Mouse (Mus musculus) adipocyte (in vitro differentiated cells): ENCODE measurements at regions not wholly inside any gene's neighbourhood (a gene's known extent, or its start where the extent isn't known, plus 50 kb on each side); places are given as distances from the start of the nearest gene placed in this dataset.
A peak's percentile ranks its signal among the peaks of the same experiment; 100 is the strongest.

ENCODE experiments used
- DNase-seq: peaks from one replicate; pipeline ENCODE4 v3.0.0-alpha.2; 2016; ENCODE audit warnings: low spot score

GRCm38 (mm10) chr10:17203416-17204110 lies 519.5 kb upstream of the Cited2 start:
- no peak for DNase-seq

- DNase-seq, result no peak
Measured at GRCm38 (mm10) chr10:17204153-17204552, 518.9 kb upstream of the Cited2 start.

GRCm38 (mm10) chr10:17212551-17213309 lies 510.3 kb upstream of the Cited2 start:
- DNase-seq, result peak; percentile 35

GRCm38 (mm10) chr10:17213310-17214064 lies 509.5 kb upstream of the Cited2 start:
- DNase-seq, result no peak

- DNase-seq, result no peak
Measured at GRCm38 (mm10) chr10:17214065-17214440, 509.0 kb upstream of the Cited2 start.

- no peak for DNase-seq
Measured at GRCm38 (mm10) chr10:17215029-17215428, 508.0 kb upstream of the Cited2 start.

GRCm38 (mm10) chr10:17221495-17221894 lies 501.5 kb upstream of the Cited2 start:
- DNase-seq, result no peak

- DNase-seq, result no peak
Measured at GRCm38 (mm10) chr10:17225727-17226126, 497.3 kb upstream of the Cited2 start.

- no peak for DNase-seq
Measured at GRCm38 (mm10) chr10:17230040-17230818, 492.8 kb upstream of the Cited2 start.

GRCm38 (mm10) chr10:17235955-17236650 lies 486.9 kb upstream of the Cited2 start:
- DNase-seq, result no peak

GRCm38 (mm10) chr10:17236761-17237160 lies 486.3 kb upstream of the Cited2 start:
- DNase-seq, result no peak

- no peak for DNase-seq
Measured at GRCm38 (mm10) chr10:17237463-17237862, 485.6 kb upstream of the Cited2 start.

GRCm38 (mm10) chr10:17237918-17238850 lies 484.8 kb upstream of the Cited2 start:
- DNase-seq, result no peak

- no peak for DNase-seq
Measured at GRCm38 (mm10) chr10:17248270-17248669, 474.7 kb upstream of the Cited2 start.

GRCm38 (mm10) chr10:17253040-17253439 lies 470.0 kb upstream of the Cited2 start:
- peak; percentile 12 for DNase-seq

GRCm38 (mm10) chr10:17260154-17260553 lies 462.9 kb upstream of the Cited2 start:
- DNase-seq, result no peak

- no peak for DNase-seq
Measured at GRCm38 (mm10) chr10:17260615-17261014, 462.4 kb upstream of the Cited2 start.

GRCm38 (mm10) chr10:17261192-17261824 lies 461.7 kb upstream of the Cited2 start:
- no peak for DNase-seq

GRCm38 (mm10) chr10:17261825-17262205 lies 461.2 kb upstream of the Cited2 start:
- no peak for DNase-seq

GRCm38 (mm10) chr10:17272646-17273045 lies 450.4 kb upstream of the Cited2 start:
- DNase-seq, result no peak
